Mouse (Mus musculus) liver, postnatal 0 days (tissue): ENCODE results near the gene Fndc3a. TPM values are rescaled to one million over a fixed set of nuclear protein-coding genes. Genes with fewer than 3 reads are reported as not detected.

Experiments used
- ATAC-seq: fragments of 200-750 bp; cut with Nextera tagmentation; 2 replicates; pipeline ENCODE4 v1.8.0; 2017; ENCODE audit warnings: mild to moderate bottlenecking, moderate library complexity
- DNase-seq: peaks from one replicate; pipeline ENCODE4 v3.0.0-alpha.2; 2016
- H3K27ac ChIP-seq: fragments of 300-500 bp; sonication (generic); 2 replicates; pipeline ENCODE4 v1.5.1; 2014; ENCODE audit warnings: antibody characterized with exemption, moderate library complexity, mild to moderate bottlenecking, low read depth
- H3K27me3 ChIP-seq: fragments of 300-500 bp; sonication (generic); 2 replicates; pipeline ENCODE4 v1.6.1; 2014; ENCODE audit warnings: low read length, control low read depth, mixed read lengths; ENCODE audit not compliant: insufficient read depth
- H3K36me3 ChIP-seq: fragments of 300-500 bp; sonication (generic); replicated peaks from 2 replicates; pipeline ENCODE4 v1.6.1; 2014; ENCODE audit warnings: mild to moderate bottlenecking, control low read depth, low read length, moderate library complexity, mixed read lengths; ENCODE audit not compliant: insufficient read depth
- H3K4me1 ChIP-seq: fragments of 300-500 bp; sonication (generic); 2 replicates; pipeline ENCODE4 v1.6.1; 2014; ENCODE audit warnings: antibody characterized with exemption, mild to moderate bottlenecking, control low read depth; ENCODE audit not compliant: insufficient read depth
- H3K4me2 ChIP-seq: fragments of 300-500 bp; sonication (generic); 2 replicates; pipeline ENCODE4 v1.6.1; 2014; ENCODE audit warnings: low read depth, mild to moderate bottlenecking, low read length, moderate library complexity, mixed read lengths
- H3K4me3 ChIP-seq: fragments of 300-500 bp; sonication (generic); 2 replicates; pipeline ENCODE4 v1.5.1; 2014; ENCODE audit warnings: low read depth, low read length
- H3K9ac ChIP-seq: fragments of 300-500 bp; sonication (generic); replicated peaks from 2 replicates; pipeline ENCODE4 v1.6.1; 2014; ENCODE audit warnings: mild to moderate bottlenecking, moderate library complexity
- H3K9me3 ChIP-seq: fragments of 300-500 bp; sonication (generic); 2 replicates; pipeline ENCODE4 v1.6.1; 2016; ENCODE audit warnings: mild to moderate bottlenecking, control low read depth, low read length, mixed read lengths
- CTCF ChIP-seq: sonication (generic); IDR thresholded peaks from 2 replicates; pipeline ENCODE4 v1.5.1; 2016; ENCODE audit warnings: antibody characterized with exemption, low read depth
- EP300 ChIP-seq: IDR thresholded peaks from 2 replicates; pipeline ENCODE4 v1.6.1; 2016; ENCODE audit warnings: antibody characterized with exemption, low read depth, mild to moderate bottlenecking
- WGBS: fragments of 180-500 bp; shearing (Covaris S2); extraction: QIAGEN DNeasy Blood & Tissue Kit; methylation state at CpG from one replicate; pipeline ENCODE4 v1.1.7; 2014; ENCODE audit not compliant: insufficient replicate concordance; 5-methylcytosine and 5-hydroxymethylcytosine counted together
- polyA plus RNA-seq: library from polyadenylated mRNA; unstranded; fragments of >200 nt; fragmentation: Nextera tagmentation; extraction: Ambion mirVana; gene quantifications from 2 replicates; pipeline ENCODE4 v1.2.1, GENCODE M21; 2015

The Fndc3a gene
- 11.1 and 11.9 TPM in 2 replicates for polyA plus RNA-seq

- H3K27me3 ChIP-seq, result 0 out of 2 replicates have a peak, but pooled peaks cover 8% of the 10 kb centered on the region
- no peaks in the 10 kb centered on the region for H3K36me3 ChIP-seq
- peak within 1 kb of the TSS; percentile 89 for H3K4me2 ChIP-seq
- no peaks in the 10 kb centered on the region for H3K9me3 ChIP-seq
- no peak for TF ChIP-seq CTCF
- TF ChIP-seq EP300, result no peak
- 0 out of 2 replicates have a peak, but pooled peaks cover 3% of the 10 kb centered on the region for H3K4me1 ChIP-seq
- peak within 1 kb of the TSS; percentile 85 for H3K4me3 ChIP-seq
- H3K9ac ChIP-seq, result peak within 1 kb of the TSS; percentile 91
- 2% methylated on average over 63 of the region's 82 CpGs for WGBS
- DNase-seq (peak; percentile 86), ATAC-seq (peak; percentile 86)
- peak within 1 kb of the TSS; percentile 97 for H3K27ac ChIP-seq
These were observed at the start of gene Fndc3a for GRCm38 (mm10) chr14:72709710-72710340. TSS of gene Fndc3a (minus strand) at chr14:72710003.

DNA sequence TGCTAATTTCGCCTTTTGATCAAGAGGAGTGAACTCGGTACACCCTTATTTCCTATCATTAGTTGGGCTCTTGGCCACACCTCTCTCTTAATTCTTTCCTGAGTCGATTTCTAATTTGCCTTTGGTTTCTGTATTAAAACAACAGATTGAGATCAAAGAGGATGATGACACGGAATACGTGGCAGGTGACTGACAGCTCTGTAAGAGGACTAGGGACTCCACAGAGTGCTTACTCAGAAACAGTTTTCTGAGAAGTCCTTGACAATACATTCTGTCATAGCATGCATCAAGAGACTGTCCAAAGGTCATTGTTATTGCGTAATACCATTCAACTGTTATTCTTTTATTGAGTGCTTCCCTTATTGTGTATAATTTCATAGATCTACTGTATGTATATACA lies 43.1 kb upstream of the Fndc3a start:
- H3K27me3 ChIP-seq, result no peaks in the 10 kb centered on the region
- 78% methylated on average over 6 of the region's 6 CpGs for WGBS
- ATAC-seq (no peak), DNase-seq (no peak)
- no peak overlapping the region for H3K27ac ChIP-seq
- no peaks in the 10 kb centered on the region for H3K36me3 ChIP-seq
- TF ChIP-seq CTCF (no peak), EP300 (no peak)
- no peak overlapping the region for H3K4me3 ChIP-seq
- no peak overlapping the region for H3K4me2 ChIP-seq
- no peaks in the 10 kb centered on the region for H3K4me1 ChIP-seq
- no peak overlapping the region for H3K9ac ChIP-seq
- H3K9me3 ChIP-seq, result peaks cover 3% of the 10 kb centered on the region; the same call in 1 of the 2 replicates

GRCm38 (mm10) chr14:72750426-72751182 lies 40.8 kb upstream of the Fndc3a start:
- 64% methylated on average over 5 of the region's 5 CpGs for WGBS
- TF ChIP-seq EP300 (no peak), CTCF (no peak)
- DNase-seq, result no peak
- Histone ChIP-seq H3K36me3 (no peaks in the 10 kb centered on the region), H3K4me2 (no peak overlapping the region), H3K4me3 (no peak overlapping the region), H3K9me3 (peaks cover 3% of the 10 kb centered on the region; the same call in 1 of the 2 replicates), H3K27ac (no peak overlapping the region), H3K27me3 (no peaks in the 10 kb centered on the region), H3K9ac (no peak overlapping the region), H3K4me1 (no peaks in the 10 kb centered on the region)
- no peak for ATAC-seq

GRCm38 (mm10) chr14:72748331-72748730 lies 38.5 kb upstream of the Fndc3a start:
- Histone ChIP-seq H3K36me3 (no peaks in the 10 kb centered on the region), H3K9me3 (peaks cover 3% of the 10 kb centered on the region; the same call in 1 of the 2 replicates), H3K9ac (no peak overlapping the region), H3K4me1 (no peaks in the 10 kb centered on the region), H3K4me3 (no peak overlapping the region), H3K4me2 (no peak overlapping the region), H3K27me3 (no peaks in the 10 kb centered on the region), H3K27ac (no peak overlapping the region)
- WGBS, result 80% methylated on average over 5 of the region's 5 CpGs
- no peak for ATAC-seq
- no peak for DNase-seq
- TF ChIP-seq CTCF (no peak), EP300 (no peak)

GRCm38 (mm10) chr14:72741667-72742066 lies 31.9 kb upstream of the Fndc3a start:
- Histone ChIP-seq H3K9ac (no peak overlapping the region), H3K9me3 (no peaks in the 10 kb centered on the region), H3K27ac (no peak overlapping the region), H3K36me3 (no peaks in the 10 kb centered on the region), H3K4me3 (no peak overlapping the region), H3K4me1 (0 out of 2 replicates have a peak, but pooled peaks cover 3% of the 10 kb centered on the region), H3K4me2 (no peak overlapping the region), H3K27me3 (no peaks in the 10 kb centered on the region)
- DNase-seq, result no peak
- 83% methylated on average over 3 of the region's 3 CpGs for WGBS
- TF ChIP-seq CTCF, result no peak
- TF ChIP-seq EP300, result no peak
- ATAC-seq, result no peak

DNA sequence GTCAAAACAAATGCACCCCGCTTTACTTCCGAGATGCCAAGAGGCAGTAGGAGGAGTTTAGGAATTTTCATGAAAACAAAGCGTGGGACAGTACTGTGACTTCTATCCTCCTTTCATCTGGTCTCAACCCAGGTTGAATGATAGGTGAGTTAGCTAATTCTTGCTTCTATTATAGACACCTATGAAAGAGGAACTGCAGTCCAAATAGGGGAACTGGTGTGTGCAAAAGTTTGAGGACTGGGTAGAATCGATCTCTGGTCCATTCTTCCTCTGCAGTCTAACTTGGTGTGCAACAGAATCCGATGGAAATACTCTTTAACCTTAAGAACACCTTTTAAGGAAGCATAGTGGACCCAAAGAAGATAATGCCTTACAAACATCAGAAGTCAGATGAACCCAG lies 30.5 kb upstream of the Fndc3a start:
- no peak overlapping the region for H3K4me2 ChIP-seq
- ATAC-seq (no peak), DNase-seq (no peak)
- H3K27me3 ChIP-seq, result no peaks in the 10 kb centered on the region
- WGBS, result 61% methylated on average over 5 of the region's 5 CpGs
- H3K9ac ChIP-seq, result no peak overlapping the region
- H3K4me1 ChIP-seq, result 0 out of 2 replicates have a peak, but pooled peaks cover 3% of the 10 kb centered on the region
- no peak overlapping the region for H3K27ac ChIP-seq
- H3K4me3 ChIP-seq, result no peak overlapping the region
- no peaks in the 10 kb centered on the region for H3K36me3 ChIP-seq
- TF ChIP-seq CTCF (no peak), EP300 (no peak)
- H3K9me3 ChIP-seq, result no peaks in the 10 kb centered on the region
